Mouse (Mus musculus): ENCODE data around the gene Pla2g2d. TPM values are rescaled to one million over a fixed set of nuclear protein-coding genes. Genes with fewer than 3 reads are reported as not detected.

Pla2g2d gene
- polyA plus RNA-seq, 1 experiment from 2014 or later = not detected

GRCm38 (mm10) chr4:138747851-138748250 is 27.7 kb upstream of the Pla2g2d start:
- 62% methylated on average over 10 of the region's 10 CpGs for WGBS
- Histone ChIP-seq H3K4me1 (ENCODE audit: insufficient read depth, low read length) (no peaks in the 10 kb centered on the region), H3K9ac (replicated peaks; ENCODE audit: low read length) (no peak overlapping the region), H3K36me3 (ENCODE audit: insufficient read depth, low read length) (no peaks in the 10 kb centered on the region), H3K27me3 (ENCODE audit: insufficient read depth, low read length) (no peaks in the 10 kb centered on the region), H3K4me2 (replicated peaks; ENCODE audit: low read depth, low read length) (no peak overlapping the region), H3K4me3 (ENCODE audit: low read length) (no peak overlapping the region), H3K27ac (ENCODE audit: low read length) (no peak overlapping the region), H3K9me3 (ENCODE audit: low read length) (peaks cover 5% of the 10 kb centered on the region; the same call in 1 of the 2 replicates)
- peak; percentile 55 for ATAC-seq (ENCODE audit: low FRiP score, low TSS enrichment)

DNA sequence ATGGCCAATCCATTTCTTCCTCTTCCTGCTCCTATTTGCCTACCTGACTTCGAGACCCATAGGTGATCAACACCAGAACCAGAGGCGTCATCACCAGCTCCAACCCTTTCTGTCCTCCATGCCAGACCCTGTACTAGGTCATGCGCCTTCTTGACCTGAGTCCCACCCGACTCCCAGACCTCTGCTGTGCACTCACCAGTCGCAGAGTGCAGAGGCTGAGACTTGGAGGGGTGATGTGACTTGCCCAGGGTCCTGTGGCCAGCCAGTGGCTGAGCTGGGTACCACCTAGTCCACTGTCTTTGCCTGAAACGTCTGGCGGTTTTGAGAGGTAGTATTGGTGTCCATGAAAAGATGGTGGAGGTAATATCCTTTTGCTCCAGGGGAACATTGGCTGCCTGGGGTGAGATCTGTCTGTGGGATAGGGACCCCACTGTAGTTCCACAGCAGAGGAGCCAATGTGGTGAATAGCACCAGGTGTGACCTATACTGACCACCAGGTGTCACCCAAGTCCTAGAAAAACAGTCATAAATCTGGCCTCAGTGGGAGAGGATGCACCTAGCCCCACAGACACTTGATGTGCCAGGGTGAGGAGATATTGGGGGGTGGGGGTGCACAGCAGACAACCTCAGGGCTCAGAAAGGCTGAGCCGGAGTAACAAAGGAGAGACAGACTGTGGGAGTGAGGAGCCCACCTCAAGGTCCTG is 27.0 kb upstream of the Pla2g2d start:
- H3K9me3 ChIP-seq (ENCODE audit: low read length) = peaks cover 5% of the 10 kb centered on the region; the same call in 1 of the 2 replicates
- ATAC-seq (ENCODE audit: low FRiP score, low TSS enrichment) = 0 out of 2 replicates have a peak, but pooled peaks have one; percentile 24
- H3K36me3 ChIP-seq (ENCODE audit: insufficient read depth, low read length) = no peaks in the 10 kb centered on the region
- H3K4me2 ChIP-seq (replicated peaks; ENCODE audit: low read depth, low read length) = no peak overlapping the region
- H3K9ac ChIP-seq (replicated peaks; ENCODE audit: low read length) = no peak overlapping the region
- 55% methylated on average over 8 of the region's 8 CpGs for WGBS
- no peak overlapping the region for H3K4me3 ChIP-seq (ENCODE audit: low read length)
- no peak overlapping the region for H3K27ac ChIP-seq (ENCODE audit: low read length)
- H3K27me3 ChIP-seq (ENCODE audit: insufficient read depth, low read length) = no peaks in the 10 kb centered on the region
- H3K4me1 ChIP-seq (ENCODE audit: insufficient read depth, low read length) = no peaks in the 10 kb centered on the region

GRCm38 (mm10) chr4:138752603-138753002 is 22.9 kb upstream of the Pla2g2d start:
- peaks cover 5% of the 10 kb centered on the region; the same call in 1 of the 2 replicates for H3K9me3 ChIP-seq (ENCODE audit: low read length)
- no peak overlapping the region for H3K4me2 ChIP-seq (replicated peaks; ENCODE audit: low read depth, low read length)
- WGBS = 96% methylated on average over 6 of the region's 6 CpGs
- no peaks in the 10 kb centered on the region for H3K27me3 ChIP-seq (ENCODE audit: insufficient read depth, low read length)
- ATAC-seq (ENCODE audit: low FRiP score, low TSS enrichment) = no peak
- H3K36me3 ChIP-seq (ENCODE audit: insufficient read depth, low read length) = no peaks in the 10 kb centered on the region
- H3K9ac ChIP-seq (replicated peaks; ENCODE audit: low read length) = no peak overlapping the region
- H3K4me1 ChIP-seq (ENCODE audit: insufficient read depth, low read length) = no peaks in the 10 kb centered on the region
- H3K4me3 ChIP-seq (ENCODE audit: low read length) = no peak overlapping the region
- H3K27ac ChIP-seq (ENCODE audit: low read length) = no peak overlapping the region

- H3K4me2 ChIP-seq (replicated peaks; ENCODE audit: low read depth, low read length) = no peak overlapping the region
- no peaks in the 10 kb centered on the region for H3K36me3 ChIP-seq (ENCODE audit: insufficient read depth, low read length)
- no peak overlapping the region for H3K9ac ChIP-seq (replicated peaks; ENCODE audit: low read length)
- ATAC-seq (ENCODE audit: low FRiP score, low TSS enrichment) = no peak
- no peaks in the 10 kb centered on the region for H3K4me1 ChIP-seq (ENCODE audit: insufficient read depth, low read length)
- 87% methylated on average over 3 of the region's 3 CpGs for WGBS
- no peak overlapping the region for H3K4me3 ChIP-seq (ENCODE audit: low read length)
- peaks cover 5% of the 10 kb centered on the region; the same call in 1 of the 2 replicates for H3K9me3 ChIP-seq (ENCODE audit: low read length)
- no peak overlapping the region for H3K27ac ChIP-seq (ENCODE audit: low read length)
- H3K27me3 ChIP-seq (ENCODE audit: insufficient read depth, low read length) = no peaks in the 10 kb centered on the region
These were observed 21.9 kb upstream of the Pla2g2d start for GRCm38 (mm10) chr4:138753608-138754007.

- ATAC-seq (ENCODE audit: low FRiP score, low TSS enrichment) = no peak
- no peak overlapping the region for H3K4me2 ChIP-seq (replicated peaks; ENCODE audit: low read depth, low read length)
- no peaks in the 10 kb centered on the region for H3K4me1 ChIP-seq (ENCODE audit: insufficient read depth, low read length)
- peaks cover 5% of the 10 kb centered on the region; the same call in 1 of the 2 replicates for H3K9me3 ChIP-seq (ENCODE audit: low read length)
- no peaks in the 10 kb centered on the region for H3K27me3 ChIP-seq (ENCODE audit: insufficient read depth, low read length)
- no peaks in the 10 kb centered on the region for H3K36me3 ChIP-seq (ENCODE audit: insufficient read depth, low read length)
- H3K4me3 ChIP-seq (ENCODE audit: low read length) = no peak overlapping the region
- no peak overlapping the region for H3K9ac ChIP-seq (replicated peaks; ENCODE audit: low read length)
- no peak overlapping the region for H3K27ac ChIP-seq (ENCODE audit: low read length)
- WGBS = 74% methylated on average over 9 of the region's 9 CpGs
These were observed 21.1 kb upstream of the Pla2g2d start for GRCm38 (mm10) chr4:138754432-138754831.

- Histone ChIP-seq H3K36me3 (ENCODE audit: insufficient read depth, low read length) (no peaks in the 10 kb centered on the region), H3K4me2 (replicated peaks; ENCODE audit: low read depth, low read length) (no peak overlapping the region), H3K9ac (replicated peaks; ENCODE audit: low read length) (no peak overlapping the region), H3K4me1 (ENCODE audit: insufficient read depth, low read length) (no peaks in the 10 kb centered on the region), H3K27ac (ENCODE audit: low read length) (no peak overlapping the region), H3K4me3 (ENCODE audit: low read length) (no peak overlapping the region), H3K27me3 (ENCODE audit: insufficient read depth, low read length) (no peaks in the 10 kb centered on the region), H3K9me3 (ENCODE audit: low read length) (peaks cover 5% of the 10 kb centered on the region; the same call in 1 of the 2 replicates)
- 74% methylated on average over 4 of the region's 4 CpGs for WGBS
- no peak for ATAC-seq (ENCODE audit: low FRiP score, low TSS enrichment)
These were observed 20.1 kb upstream of the Pla2g2d start for GRCm38 (mm10) chr4:138755439-138755838.

GRCm38 (mm10) chr4:138755983-138756382 is 19.6 kb upstream of the Pla2g2d start:
- no peak for ATAC-seq (ENCODE audit: low FRiP score, low TSS enrichment)
- no peak overlapping the region for H3K4me2 ChIP-seq (replicated peaks; ENCODE audit: low read depth, low read length)
- 84% methylated on average over 11 of the region's 11 CpGs for WGBS
- no peaks in the 10 kb centered on the region for H3K4me1 ChIP-seq (ENCODE audit: insufficient read depth, low read length)
- H3K4me3 ChIP-seq (ENCODE audit: low read length) = no peak overlapping the region
- no peaks in the 10 kb centered on the region for H3K27me3 ChIP-seq (ENCODE audit: insufficient read depth, low read length)
- H3K9me3 ChIP-seq (ENCODE audit: low read length) = peaks cover 5% of the 10 kb centered on the region; the same call in 1 of the 2 replicates
- no peak overlapping the region; the same call in 1 of the 2 replicates for H3K27ac ChIP-seq (ENCODE audit: low read length)
- H3K9ac ChIP-seq (replicated peaks; ENCODE audit: low read length) = no peak overlapping the region
- no peaks in the 10 kb centered on the region for H3K36me3 ChIP-seq (ENCODE audit: insufficient read depth, low read length)

DNA sequence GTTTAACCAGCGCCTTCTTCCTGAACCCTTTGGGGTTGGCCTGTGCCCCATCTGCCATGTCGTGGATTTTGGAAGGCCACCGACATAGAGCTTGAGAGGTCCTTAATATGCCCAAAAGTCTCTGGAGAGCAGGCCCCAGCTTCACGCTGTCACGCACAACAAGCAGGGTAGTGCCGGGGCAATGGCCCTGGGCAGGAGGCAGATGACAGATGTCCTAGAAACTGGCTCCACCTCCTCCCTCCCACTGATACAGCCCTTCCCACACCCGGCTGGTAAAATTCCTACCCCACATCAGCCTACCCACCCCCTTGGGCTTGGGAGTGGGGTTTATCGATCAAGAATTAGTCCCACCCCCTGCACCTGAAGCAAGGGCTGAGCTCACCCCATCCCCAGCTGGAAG is 18.1 kb upstream of the Pla2g2d start, which contains the start of gene Pla2g2f:
Gene Pla2g2f (minus strand): TSS at position 211 of the 400 bp plus-strand sequence.
- 67% methylated on average over 8 of the region's 8 CpGs for WGBS
- Histone ChIP-seq H3K4me2 (replicated peaks; ENCODE audit: low read depth, low read length) (no peak within 1 kb of the TSS), H3K27me3 (ENCODE audit: insufficient read depth, low read length) (no peaks in the 10 kb centered on the region), H3K9me3 (ENCODE audit: low read length) (peaks cover 3% of the 10 kb centered on the region; the same call in 1 of the 2 replicates), H3K4me1 (ENCODE audit: insufficient read depth, low read length) (no peaks in the 10 kb centered on the region), H3K4me3 (ENCODE audit: low read length) (no peak within 1 kb of the TSS), H3K27ac (ENCODE audit: low read length) (no peak within 1 kb of the TSS), H3K9ac (replicated peaks; ENCODE audit: low read length) (no peak within 1 kb of the TSS), H3K36me3 (ENCODE audit: insufficient read depth, low read length) (no peaks in the 10 kb centered on the region)
- no peak for ATAC-seq (ENCODE audit: low FRiP score, low TSS enrichment)

DNA sequence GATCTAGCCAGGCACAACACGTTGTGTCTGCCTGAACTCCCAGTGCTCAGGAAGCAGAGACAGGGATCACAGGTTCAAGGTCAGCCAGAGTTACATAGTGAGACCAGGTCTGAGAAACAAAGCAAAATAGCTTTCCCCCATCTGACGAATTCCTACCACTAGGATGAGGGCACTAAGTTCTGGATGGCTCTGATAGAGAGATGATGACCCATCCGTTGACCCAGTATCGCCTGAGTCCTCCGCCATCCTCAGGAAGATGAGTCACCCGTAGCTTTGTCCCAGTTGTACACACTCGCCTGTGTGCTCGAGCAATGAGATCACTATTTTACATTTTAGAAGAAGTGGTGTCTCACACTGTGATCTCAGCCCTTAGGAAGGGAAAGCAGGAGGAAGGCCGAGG is 13.3 kb upstream of the Pla2g2d start:
- Histone ChIP-seq H3K9ac (replicated peaks; ENCODE audit: low read length) (no peak overlapping the region), H3K27me3 (ENCODE audit: insufficient read depth, low read length) (no peaks in the 10 kb centered on the region), H3K4me2 (replicated peaks; ENCODE audit: low read depth, low read length) (no peak overlapping the region), H3K4me1 (ENCODE audit: insufficient read depth, low read length) (no peaks in the 10 kb centered on the region), H3K36me3 (ENCODE audit: insufficient read depth, low read length) (no peaks in the 10 kb centered on the region), H3K9me3 (ENCODE audit: low read length) (no peaks in the 10 kb centered on the region), H3K4me3 (ENCODE audit: low read length) (no peak overlapping the region), H3K27ac (ENCODE audit: low read length) (no peak overlapping the region)
- 75% methylated on average over 9 of the region's 9 CpGs for WGBS
- no peak for ATAC-seq (ENCODE audit: low FRiP score, low TSS enrichment)

DNA sequence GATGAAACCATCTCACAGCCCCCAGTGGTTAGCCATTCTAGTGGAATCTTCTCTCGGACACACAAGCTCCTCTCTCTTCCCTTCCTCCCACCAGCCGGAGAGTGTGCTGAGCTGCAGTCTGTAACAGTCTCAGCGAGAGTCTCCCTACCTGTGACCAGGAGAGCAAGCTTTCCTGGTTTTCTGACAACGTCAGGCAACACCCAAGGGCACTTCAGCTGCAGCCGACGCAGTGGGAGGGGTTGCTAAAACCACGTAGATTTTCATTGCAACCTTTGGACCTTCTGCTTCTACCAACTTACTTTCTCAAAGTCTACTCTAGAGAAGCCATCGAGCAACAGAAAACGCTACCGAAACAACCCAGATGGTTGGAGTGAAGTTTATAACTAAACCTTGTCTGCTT is 3.6 kb upstream of the Pla2g2d start:
- Histone ChIP-seq H3K4me1 (ENCODE audit: insufficient read depth, low read length) (no peaks in the 10 kb centered on the region), H3K9ac (replicated peaks; ENCODE audit: low read length) (no peak overlapping the region), H3K9me3 (ENCODE audit: low read length) (no peaks in the 10 kb centered on the region), H3K27ac (ENCODE audit: low read length) (no peak overlapping the region), H3K36me3 (ENCODE audit: insufficient read depth, low read length) (no peaks in the 10 kb centered on the region), H3K4me3 (ENCODE audit: low read length) (no peak overlapping the region), H3K4me2 (replicated peaks; ENCODE audit: low read depth, low read length) (no peak overlapping the region), H3K27me3 (ENCODE audit: insufficient read depth, low read length) (no peaks in the 10 kb centered on the region)
- no peak for ATAC-seq (ENCODE audit: low FRiP score, low TSS enrichment)
- 84% methylated on average over 10 of the region's 10 CpGs for WGBS

Measured in kidney, embryonic 16.5 days (tissue).